Mouse (Mus musculus) brain, embryonic 14.5 days (tissue): ENCODE measurements around the gene Tbc1d1.

Experiments used
- CTCF ChIP-seq: fragments of 200-500 bp; IDR thresholded peaks from 2 replicates; pipeline ENCODE4 v1.5.1; 2012; ENCODE audit warnings: inconsistent platforms, mild to moderate bottlenecking, moderate library complexity, borderline replicate concordance; ENCODE audit not compliant: insufficient read depth, insufficient read length; ENCODE audit errors: extremely low read depth
- POLR2A ChIP-seq: fragments of 200-500 bp; IDR thresholded peaks from 2 replicates; pipeline ENCODE4 v1.6.1; 2012; ENCODE audit warnings: mild to moderate bottlenecking, inconsistent platforms, borderline replicate concordance; ENCODE audit not compliant: poor library complexity, insufficient read depth, insufficient read length, severe bottlenecking; ENCODE audit errors: extremely low read depth

DNA sequence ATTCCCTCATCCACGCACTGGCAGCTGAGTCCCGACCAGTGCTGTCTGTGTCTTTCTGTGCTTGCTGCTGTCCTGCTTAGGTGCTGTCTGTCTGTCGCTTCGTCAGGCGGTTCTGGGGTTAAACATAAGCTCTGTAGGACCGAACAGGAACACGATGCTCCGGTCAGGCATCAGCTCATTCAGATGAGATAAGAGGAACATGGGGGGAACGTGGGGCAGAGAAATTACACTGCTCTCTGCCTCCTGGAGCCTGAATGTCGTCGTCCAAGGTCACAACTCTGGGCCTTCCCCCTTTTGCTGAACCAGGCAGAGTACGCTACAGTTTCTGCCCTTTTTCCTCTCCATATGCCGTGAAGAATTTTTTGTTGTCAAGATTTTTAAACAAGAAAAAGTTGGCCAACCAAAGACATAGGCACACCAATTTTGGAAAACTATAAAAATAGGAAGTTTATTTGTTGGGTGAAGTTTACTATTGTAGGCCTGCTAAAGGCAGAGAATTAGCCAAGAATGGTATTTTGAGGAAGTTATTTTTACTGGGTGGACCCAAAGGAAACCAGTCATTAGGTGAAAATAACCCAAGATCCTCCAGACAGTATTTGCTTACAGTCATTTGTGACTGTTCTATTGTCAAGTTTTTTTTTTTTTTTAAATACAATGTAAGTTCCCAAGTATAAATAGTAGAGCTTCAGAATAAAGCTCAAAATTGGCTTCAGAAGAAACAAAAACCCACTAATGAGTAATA is 85.0 kb downstream of the Tbc1d1 start:
- TF ChIP-seq POLR2A (no peak), CTCF (no peak)
